Mouse (Mus musculus): ENCODE measurements around the gene Zfp991.
"Not testable (repeated sequence)": the region's sequence is repeated elsewhere in the genome, so short reads cannot be mapped to it uniquely, and the experiment has no call there.

DNA sequence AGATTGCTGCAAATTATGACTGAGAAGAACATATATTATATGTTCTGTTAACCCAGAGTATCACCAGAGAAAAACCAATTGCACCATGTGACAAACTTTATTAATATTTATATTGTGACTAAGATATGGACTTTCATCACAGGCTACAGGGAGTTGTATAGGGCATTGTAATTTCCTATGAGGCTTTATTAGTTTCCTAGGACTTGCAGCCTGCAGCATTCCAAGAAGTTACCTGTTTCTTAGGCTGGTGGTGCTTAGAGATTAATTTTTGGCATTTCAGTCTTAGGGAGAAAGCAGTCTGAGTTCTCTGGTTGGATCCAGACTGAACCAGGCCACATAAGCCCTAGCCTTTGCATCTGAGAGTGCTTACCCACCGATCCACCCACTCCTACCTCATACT, 82.4 kb downstream of the Zfp991 start:
- TF ChIP-seq CTCF, EP300 (IDR thresholded peaks at IDR 0.05; ENCODE audit: low read depth): not testable (repeated sequence)
